Mouse (Mus musculus) forebrain, embryonic 11.5 days (tissue): ENCODE data around the gene Caln1. TPM values are rescaled to one million over a fixed set of nuclear protein-coding genes. Genes with fewer than 3 reads are reported as not detected.
A peak's percentile ranks its signal among the peaks of the same experiment; 100 is the strongest.

ENCODE experiments used
- ATAC-seq: fragments of 200-750 bp; cut with Nextera tagmentation; replicated peaks from 2 replicates; pipeline ENCODE4 v1.8.0; 2017; ENCODE audit warnings: moderate TSS enrichment; ENCODE audit not compliant: low FRiP score
- DNase-seq: peaks from one replicate; pipeline ENCODE4 v3.0.0-alpha.2; 2017; ENCODE audit warnings: low spot score
- H3K27ac ChIP-seq: fragments of 300-500 bp; sonication (generic); 2 replicates; pipeline ENCODE4 v1.5.1; 2014; ENCODE audit warnings: low read depth, low read length
- H3K27me3 ChIP-seq: fragments of 300-500 bp; sonication (generic); 2 replicates; pipeline ENCODE4 v1.6.1; 2014; ENCODE audit warnings: mild to moderate bottlenecking, low read length, mixed read lengths; ENCODE audit not compliant: control insufficient read depth, insufficient read depth
- H3K36me3 ChIP-seq: fragments of 300-500 bp; sonication (generic); 2 replicates; pipeline ENCODE4 v1.6.1; 2014; ENCODE audit warnings: mild to moderate bottlenecking, low read length, moderate library complexity, mixed read lengths; ENCODE audit not compliant: control insufficient read depth, insufficient read depth
- H3K4me1 ChIP-seq: fragments of 300-500 bp; sonication (generic); replicated peaks from 2 replicates; pipeline ENCODE4 v1.6.1; 2014; ENCODE audit warnings: low read length, mixed read lengths; ENCODE audit not compliant: control insufficient read depth, insufficient read depth
- H3K4me2 ChIP-seq: fragments of 300-500 bp; sonication (generic); 2 replicates; pipeline ENCODE4 v1.6.1; 2014; ENCODE audit warnings: low read depth, mild to moderate bottlenecking, low read length, moderate library complexity, mixed read lengths; ENCODE audit not compliant: severe bottlenecking
- H3K4me3 ChIP-seq: fragments of 300-500 bp; sonication (generic); 2 replicates; pipeline ENCODE4 v1.5.1; 2014; ENCODE audit warnings: low read depth, low read length
- H3K9ac ChIP-seq: fragments of 300-500 bp; sonication (generic); 2 replicates; pipeline ENCODE4 v1.6.1; 2014; ENCODE audit warnings: low read length
- H3K9me3 ChIP-seq: fragments of 300-500 bp; sonication (generic); 2 replicates; pipeline ENCODE4 v1.6.1; 2016; ENCODE audit warnings: low read length, mixed read lengths; ENCODE audit not compliant: control insufficient read depth
- WGBS: fragments of 180-500 bp; shearing (Covaris S2); extraction: QIAGEN DNeasy Blood & Tissue Kit; methylation state at CpG from one replicate; pipeline ENCODE4 v1.1.7; 2014; 5-methylcytosine and 5-hydroxymethylcytosine counted together
- polyA plus RNA-seq: library from polyadenylated mRNA; unstranded; fragments of >200 nt; fragmentation: Nextera tagmentation; extraction: Ambion mirVana; gene quantifications from 2 replicates; pipeline ENCODE4 v1.2.1, GENCODE M21; 2014

Gene Caln1
- polyA plus RNA-seq, 1 experiment from 2014 or later = 0.33 TPM

GRCm38 (mm10) chr5:130586257-130586656 lies 217.0 kb downstream of the Caln1 start:
- no peaks in the 10 kb centered on the region for H3K4me1 ChIP-seq
- H3K27ac ChIP-seq = no peak overlapping the region
- DNase-seq (no peak), ATAC-seq (no peak)
- no peaks in the 10 kb centered on the region for H3K36me3 ChIP-seq
- WGBS = 90% methylated on average over 4 of the region's 4 CpGs
- no peak overlapping the region for H3K9ac ChIP-seq
- peaks cover 4% of the 10 kb centered on the region; the same call in 1 of the 2 replicates for H3K9me3 ChIP-seq
- H3K27me3 ChIP-seq = no peaks in the 10 kb centered on the region
- no peak overlapping the region for H3K4me2 ChIP-seq
- no peak overlapping the region for H3K4me3 ChIP-seq

- WGBS = 32% methylated on average over 6 of the region's 6 CpGs
Observed at GRCm38 (mm10) chr5:130596541-130596940, 227.3 kb downstream of the Caln1 start.

GRCm38 (mm10) chr5:130613657-130614056 lies 244.4 kb downstream of the Caln1 start:
- Histone ChIP-seq H3K4me1 (no peaks in the 10 kb centered on the region), H3K4me2 (no peak overlapping the region), H3K27ac (no peak overlapping the region), H3K9me3 (no peaks in the 10 kb centered on the region), H3K9ac (no peak overlapping the region), H3K36me3 (no peaks in the 10 kb centered on the region), H3K27me3 (no peaks in the 10 kb centered on the region), H3K4me3 (no peak overlapping the region)
- WGBS = 77% methylated on average over 3 of the region's 3 CpGs
- DNase-seq (no peak), ATAC-seq (no peak)

More at GRCm38 (mm10) chr5:130596541-130596940, 227.3 kb downstream of the Caln1 start:
- no peaks in the 10 kb centered on the region for H3K9me3 ChIP-seq
- H3K27ac ChIP-seq = no peak overlapping the region
- no peak for ATAC-seq
- H3K4me3 ChIP-seq = no peak overlapping the region
- no peak overlapping the region for H3K9ac ChIP-seq
- no peak for DNase-seq
- no peak overlapping the region for H3K4me2 ChIP-seq
- no peaks in the 10 kb centered on the region for H3K36me3 ChIP-seq
- no peaks in the 10 kb centered on the region for H3K27me3 ChIP-seq
- 0 out of 2 replicates have a peak, but pooled peaks cover 2% of the 10 kb centered on the region for H3K4me1 ChIP-seq

GRCm38 (mm10) chr5:130614209-130614608 lies 245.0 kb downstream of the Caln1 start:
- H3K36me3 ChIP-seq = no peaks in the 10 kb centered on the region
- DNase-seq (no peak), ATAC-seq (no peak)
- H3K4me1 ChIP-seq = no peaks in the 10 kb centered on the region
- H3K4me3 ChIP-seq = no peak overlapping the region
- H3K9me3 ChIP-seq = no peaks in the 10 kb centered on the region
- no peak overlapping the region for H3K27ac ChIP-seq
- no peak overlapping the region for H3K9ac ChIP-seq
- H3K4me2 ChIP-seq = no peak overlapping the region
- WGBS = 76% methylated on average over 3 of the region's 3 CpGs
- no peaks in the 10 kb centered on the region for H3K27me3 ChIP-seq

GRCm38 (mm10) chr5:130620060-130620459 lies 250.8 kb downstream of the Caln1 start:
- Histone ChIP-seq H3K36me3 (no peaks in the 10 kb centered on the region), H3K9ac (no peak overlapping the region), H3K27ac (no peak overlapping the region), H3K27me3 (no peaks in the 10 kb centered on the region), H3K4me1 (no peaks in the 10 kb centered on the region), H3K4me2 (no peak overlapping the region), H3K4me3 (no peak overlapping the region), H3K9me3 (no peaks in the 10 kb centered on the region)
- 84% methylated on average over 7 of the region's 7 CpGs for WGBS
- DNase-seq = no peak
- no peak for ATAC-seq

- Histone ChIP-seq H3K27me3 (no peaks in the 10 kb centered on the region), H3K27ac (no peak overlapping the region), H3K4me2 (no peak overlapping the region), H3K36me3 (no peaks in the 10 kb centered on the region), H3K9ac (no peak overlapping the region), H3K9me3 (no peaks in the 10 kb centered on the region), H3K4me3 (no peak overlapping the region), H3K4me1 (no peaks in the 10 kb centered on the region)
- DNase-seq (peak; percentile 58), ATAC-seq (no peak)
- 62% methylated on average over 5 of the region's 5 CpGs for WGBS
Observed at GRCm38 (mm10) chr5:130623206-130623605, 254.0 kb downstream of the Caln1 start.

GRCm38 (mm10) chr5:130627800-130628199 lies 258.5 kb downstream of the Caln1 start:
- Histone ChIP-seq H3K27me3 (no peaks in the 10 kb centered on the region), H3K36me3 (no peaks in the 10 kb centered on the region), H3K9me3 (no peaks in the 10 kb centered on the region), H3K4me2 (no peak overlapping the region), H3K4me3 (no peak overlapping the region), H3K9ac (no peak overlapping the region), H3K27ac (no peak overlapping the region), H3K4me1 (no peaks in the 10 kb centered on the region)
- WGBS = 90% methylated on average over 2 of the region's 2 CpGs
- ATAC-seq (no peak), DNase-seq (no peak)

- ATAC-seq (no peak), DNase-seq (no peak)
- Histone ChIP-seq H3K36me3 (no peaks in the 10 kb centered on the region), H3K27me3 (no peaks in the 10 kb centered on the region), H3K27ac (no peak overlapping the region), H3K4me3 (no peak overlapping the region), H3K9ac (no peak overlapping the region), H3K4me1 (no peaks in the 10 kb centered on the region), H3K9me3 (no peaks in the 10 kb centered on the region), H3K4me2 (no peak overlapping the region)
- WGBS = 36% methylated on average over 2 of the region's 2 CpGs
Observed at GRCm38 (mm10) chr5:130635397-130635796, 266.1 kb downstream of the Caln1 start.

- DNase-seq = no peak
- Histone ChIP-seq H3K9me3 (no peaks in the 10 kb centered on the region), H3K4me2 (no peak overlapping the region), H3K27me3 (no peaks in the 10 kb centered on the region), H3K4me1 (no peaks in the 10 kb centered on the region), H3K4me3 (no peak overlapping the region), H3K9ac (no peak overlapping the region), H3K27ac (no peak overlapping the region), H3K36me3 (no peaks in the 10 kb centered on the region)
- 85% methylated on average over 2 of the region's 2 CpGs for WGBS
- no peak for ATAC-seq
Observed at GRCm38 (mm10) chr5:130641881-130642280, 272.6 kb downstream of the Caln1 start.
